Mouse (Mus musculus) brain, adult 2 months (tissue): ENCODE results near the gene Ttc39a.

Source experiments
- DNase-seq: peaks from one replicate; pipeline ENCODE4 v3.0.0; 2011; ENCODE audit warnings: low read depth, low spot score

The Ttc39a gene

DNA sequence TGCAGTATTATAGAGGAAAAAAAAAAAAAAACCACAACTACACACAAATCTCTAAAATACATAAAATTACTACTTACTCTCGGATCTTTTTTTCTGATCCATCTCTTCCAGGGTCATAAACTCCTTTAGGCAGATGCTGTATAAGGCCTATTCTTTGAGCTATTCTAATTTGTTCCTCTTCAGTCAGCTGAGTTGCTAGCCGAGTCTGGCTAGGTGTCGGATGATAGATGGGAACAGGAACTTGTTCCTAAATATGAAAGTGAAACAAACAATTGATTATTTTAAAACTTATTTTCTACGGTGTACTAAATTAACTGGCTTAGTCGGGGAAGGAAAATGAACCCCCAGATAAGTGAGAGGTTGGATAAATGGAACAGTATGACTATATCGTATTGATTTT, 50.4 kb downstream of the Ttc39a start:
- DNase-seq, result no peak

DNA sequence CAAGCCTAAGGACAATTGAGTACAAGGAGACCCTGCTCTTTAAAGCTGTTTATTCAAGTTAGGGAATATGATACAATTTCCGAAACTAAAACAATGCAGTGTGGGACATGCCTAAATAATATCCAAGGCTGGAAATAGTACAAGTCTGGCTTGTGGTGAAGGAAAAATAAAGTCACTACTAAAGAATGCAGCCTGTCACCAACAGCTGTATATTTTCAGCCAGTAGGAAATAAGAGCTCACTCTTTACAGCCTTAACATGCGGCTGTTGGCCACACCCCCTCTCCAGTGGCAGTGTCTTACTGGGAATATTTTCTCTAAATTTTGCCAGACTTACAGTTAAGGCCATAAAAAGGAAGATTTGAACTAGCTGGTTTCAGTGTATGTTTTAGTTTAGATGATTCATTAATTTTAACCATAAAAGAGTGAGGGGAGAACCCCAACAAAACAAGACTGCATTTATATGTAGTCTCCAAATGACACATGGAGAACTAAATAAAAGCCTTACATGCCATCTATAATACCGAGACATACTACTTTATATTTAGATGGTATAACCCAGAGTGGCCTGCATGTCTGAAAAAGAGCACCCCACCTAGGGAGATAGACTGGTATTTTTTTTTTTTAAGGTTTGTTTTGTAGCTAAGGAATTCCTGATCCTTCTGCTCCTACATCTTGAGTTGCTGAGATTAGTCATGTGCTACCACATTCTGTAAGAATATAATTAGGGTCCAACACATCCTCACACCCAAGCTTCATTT, 54.2 kb downstream of the Ttc39a start:
- no peak for DNase-seq

DNA sequence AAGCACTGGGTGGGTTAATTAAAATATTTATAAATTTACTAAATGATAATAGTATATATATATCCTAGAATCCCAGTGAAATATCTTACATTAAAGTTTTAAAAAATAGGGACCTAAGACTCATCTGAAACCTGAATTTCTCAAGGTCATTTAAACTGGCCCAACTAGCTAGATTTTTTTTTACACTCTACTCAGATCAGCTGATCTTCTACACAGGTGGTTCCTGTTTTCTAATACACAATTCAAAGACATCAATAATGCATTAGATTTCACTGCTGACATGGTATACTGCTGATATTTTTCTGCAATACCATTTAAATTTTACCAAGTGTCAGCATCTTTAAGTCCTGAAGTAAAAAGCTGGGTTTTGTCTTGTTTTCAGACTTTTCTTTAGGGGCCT, 57.5 kb downstream of the Ttc39a start:
- DNase-seq, result no peak

DNA sequence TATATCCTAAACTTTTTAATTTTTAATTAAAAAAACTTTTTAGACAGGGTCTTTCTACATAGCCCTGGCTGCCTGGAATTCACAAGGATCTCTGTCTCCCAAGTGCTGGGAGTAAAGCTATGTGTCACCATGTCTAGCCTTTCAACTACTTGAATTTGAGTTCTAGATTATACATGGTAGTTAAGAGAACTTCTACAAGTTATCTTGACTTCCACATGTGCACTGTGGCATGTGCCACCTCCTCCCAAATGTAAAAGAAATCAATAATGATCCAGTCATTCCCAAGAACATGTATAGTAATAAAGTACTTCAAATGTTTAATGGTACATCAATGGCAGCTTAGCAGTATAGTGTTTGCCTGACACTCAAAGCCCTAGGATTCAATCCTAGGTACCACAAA, 61.3 kb downstream of the Ttc39a start:
- no peak for DNase-seq

DNA sequence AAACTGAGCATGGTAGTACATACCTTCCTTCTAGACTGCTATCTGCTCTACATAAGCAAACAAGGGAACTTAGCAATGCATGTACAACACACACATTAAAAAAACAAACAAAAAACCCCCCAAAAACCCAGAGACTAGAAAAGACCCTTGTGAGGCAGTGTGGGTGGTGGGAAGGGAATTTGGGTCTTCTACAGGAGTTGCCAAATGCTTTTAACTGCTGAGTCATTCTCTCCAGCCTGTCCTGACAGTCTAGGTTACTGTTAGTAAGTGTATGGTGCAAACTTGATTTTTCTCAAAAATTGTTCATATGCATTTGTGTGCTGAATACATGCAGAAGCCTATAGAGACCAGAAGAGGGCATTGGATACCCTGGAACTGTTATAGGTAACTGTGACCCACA, 65.2 kb downstream of the Ttc39a start:
- peak; percentile 18 for DNase-seq

DNA sequence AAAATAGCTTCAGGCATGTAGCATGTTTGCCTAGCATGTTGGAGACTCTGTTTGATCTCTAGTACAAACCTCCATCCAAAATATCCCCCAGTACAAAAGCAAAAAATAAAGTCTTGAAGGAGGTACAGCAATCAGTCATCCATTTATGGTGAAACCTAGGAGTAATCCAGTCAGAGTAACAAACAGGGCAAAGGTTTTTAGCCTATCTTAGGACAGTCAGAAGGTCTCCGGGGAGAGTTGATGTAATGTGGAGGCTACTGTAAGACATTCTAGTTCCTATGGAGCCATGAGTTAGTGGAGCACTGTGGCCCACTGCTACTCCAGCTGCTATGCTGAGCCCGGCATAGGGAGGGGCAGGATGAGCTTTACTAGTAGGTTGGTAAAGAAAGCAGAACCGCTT, 66.1 kb downstream of the Ttc39a start:
- no peak for DNase-seq

DNA sequence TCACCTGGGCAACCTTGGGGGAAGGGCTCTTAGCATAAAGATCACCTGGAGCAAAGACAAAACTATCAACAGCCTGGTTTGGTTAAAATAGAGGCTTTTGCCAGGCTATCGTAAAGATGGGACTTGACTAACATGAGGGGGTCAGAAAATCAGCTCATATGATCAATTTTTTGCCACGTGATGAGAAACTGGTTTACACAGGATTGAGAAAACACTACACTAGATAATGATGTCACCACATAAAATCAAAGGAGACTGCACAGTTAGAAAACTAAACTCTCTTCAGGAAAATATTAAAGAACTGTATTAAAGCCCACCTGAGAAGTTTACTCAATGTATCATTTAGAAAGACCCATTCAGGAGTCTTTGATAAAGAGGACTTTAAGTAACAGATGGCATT, 68.7 kb downstream of the Ttc39a start:
- DNase-seq, result no peak

DNA sequence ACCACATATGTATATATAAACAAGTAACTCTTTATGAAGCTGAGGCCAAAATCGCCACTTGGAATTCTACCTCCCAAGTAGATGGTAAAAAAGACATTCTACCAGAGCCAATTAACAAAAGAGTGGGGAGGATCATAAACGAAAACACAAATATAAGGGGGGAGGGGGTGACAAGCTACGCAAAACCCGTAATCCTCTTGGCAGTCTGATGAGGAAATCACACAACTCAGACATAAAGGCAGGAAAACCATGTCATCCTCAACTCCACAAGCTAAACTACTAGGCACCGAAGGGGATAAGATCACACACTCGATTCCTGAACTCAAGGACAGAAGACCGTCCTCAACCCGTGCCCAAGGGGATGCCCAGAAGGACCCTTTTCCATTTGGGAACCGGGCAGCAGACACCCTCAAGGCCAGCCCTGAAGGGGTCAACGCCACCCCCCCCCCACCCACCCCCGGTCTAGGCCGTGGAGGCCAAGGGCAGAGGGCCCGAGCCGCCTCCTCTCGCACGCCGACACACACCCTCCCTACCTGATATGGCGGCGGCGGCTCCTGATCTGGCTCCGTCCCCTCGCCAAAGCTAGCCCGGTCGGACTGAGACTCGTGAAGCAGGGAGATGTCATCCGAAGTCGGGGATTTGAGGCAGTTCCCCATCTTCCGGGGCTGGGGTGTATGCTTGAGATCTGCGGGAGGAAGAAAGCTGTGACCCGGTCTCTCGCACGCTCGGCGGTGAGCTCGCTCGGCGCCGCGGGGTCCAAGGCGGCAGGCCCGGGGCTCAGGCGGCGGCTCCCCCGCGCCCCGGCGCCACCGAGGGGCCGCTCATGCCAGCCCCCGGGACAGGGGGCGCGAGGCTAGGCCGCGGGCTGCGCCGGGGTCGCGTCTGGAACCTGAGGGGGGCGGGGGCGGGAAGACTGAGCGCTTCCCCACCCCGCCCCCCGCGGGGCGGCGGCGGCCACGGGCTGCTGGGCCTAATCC, 69.4 kb downstream of the Ttc39a start:
- peak; percentile 39 for DNase-seq

DNA sequence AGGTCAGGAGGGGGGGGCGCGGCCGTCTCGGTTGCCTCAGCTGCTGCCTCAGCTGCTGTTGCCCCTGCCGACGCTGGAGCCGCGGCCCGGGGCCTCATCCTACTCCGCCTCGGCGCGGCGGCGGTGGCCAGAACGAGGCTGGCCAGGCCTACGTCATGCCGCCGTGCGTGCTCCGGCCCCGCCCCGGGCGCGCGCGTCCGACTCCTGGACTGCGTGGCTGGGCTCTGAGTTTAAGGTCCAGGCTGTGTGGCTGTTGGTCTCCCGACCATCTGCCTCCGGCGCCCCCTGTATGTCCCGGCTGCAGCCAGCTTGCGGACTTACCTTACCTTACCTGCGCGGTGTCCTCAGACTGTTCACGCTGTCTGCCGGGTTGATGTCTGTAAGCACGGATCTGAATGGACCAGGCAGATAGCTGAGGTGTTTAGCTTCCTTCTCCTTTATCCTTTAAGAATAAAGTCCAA, 70.2 kb downstream of the Ttc39a start:
- DNase-seq, result peak; percentile 93

DNA sequence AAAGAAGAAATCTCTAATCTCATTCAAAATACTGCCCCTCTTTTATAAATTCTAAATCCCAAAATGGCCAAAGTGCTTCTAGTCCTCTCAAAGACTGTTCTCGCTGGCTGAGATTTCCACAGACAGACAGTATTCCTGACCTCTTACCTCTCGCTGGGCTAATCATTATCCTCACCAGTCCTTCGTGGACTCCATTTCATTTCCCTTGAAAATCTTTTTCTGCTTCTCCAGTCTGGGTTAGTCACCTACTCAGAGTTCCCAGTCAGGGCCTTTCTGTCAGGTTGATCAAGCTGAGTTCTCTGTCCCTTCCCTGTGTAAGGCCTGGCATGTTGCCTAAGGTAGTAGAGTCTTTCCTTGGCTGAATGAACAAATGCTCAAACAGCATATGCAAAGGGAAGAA, 71.0 kb downstream of the Ttc39a start:
- DNase-seq, result no peak

DNA sequence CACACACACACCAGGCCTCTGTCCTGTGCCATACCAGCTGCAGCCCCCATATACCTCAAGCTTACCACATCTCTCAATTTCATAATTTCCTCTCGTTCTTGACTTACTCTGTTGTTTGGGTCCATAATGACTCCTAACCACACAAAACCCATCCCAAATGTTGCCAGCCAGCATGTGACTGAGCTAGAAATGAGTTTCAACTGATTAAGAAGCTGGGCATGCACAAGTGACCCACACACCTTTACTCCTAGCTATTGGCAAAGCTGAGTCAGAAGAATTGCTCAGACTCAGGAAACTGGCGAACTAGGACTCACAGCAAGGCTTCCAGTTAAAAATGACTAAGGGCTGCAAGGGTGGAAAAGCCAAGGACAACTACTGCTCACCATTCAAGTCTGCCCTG, 75.0 kb downstream of the Ttc39a start:
- no peak for DNase-seq

DNA sequence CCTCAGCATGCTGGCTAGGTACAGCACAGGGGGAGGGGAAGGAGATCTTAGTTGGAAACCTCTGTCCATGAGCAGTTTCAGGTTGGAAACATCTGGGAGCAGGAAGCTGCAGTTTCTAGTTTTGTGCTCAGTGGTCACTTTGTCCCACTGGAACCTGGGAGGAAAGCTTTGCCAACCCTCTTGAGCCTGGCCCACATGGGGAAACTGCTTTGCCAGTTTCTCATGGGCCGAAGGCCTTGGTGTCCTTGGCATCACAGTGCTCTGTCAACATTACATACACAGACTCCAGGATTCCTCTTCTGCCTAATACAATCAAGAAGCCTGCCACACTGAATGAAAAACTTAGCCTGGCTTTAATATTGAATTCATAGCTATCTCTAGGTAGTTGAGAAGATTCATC, 76.3 kb downstream of the Ttc39a start:
- DNase-seq, result no peak

DNA sequence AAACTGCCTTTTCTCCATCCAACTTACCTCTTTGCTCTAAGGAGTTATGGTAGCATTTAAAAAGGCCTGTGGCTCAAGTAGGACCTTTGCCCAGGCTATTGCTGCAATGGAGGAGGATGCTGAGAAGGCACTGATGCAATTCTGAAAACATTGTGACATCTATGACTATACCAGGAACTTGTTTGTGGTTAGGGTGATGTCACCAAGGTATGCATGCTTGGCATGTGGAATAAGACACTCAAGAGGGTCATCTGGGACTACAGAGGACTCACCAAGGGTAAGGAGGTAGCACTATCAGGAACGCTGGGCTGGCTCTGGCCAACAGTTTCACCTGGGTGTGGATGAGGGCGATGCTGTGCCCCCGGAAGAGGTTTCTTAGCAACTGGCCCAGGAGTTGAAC, 78.2 kb downstream of the Ttc39a start, which contains the start of gene Rnf11:
Gene Rnf11, minus strand, starts transcription at position 108 of the 400 bp plus-strand sequence.
- no peak for DNase-seq

DNA sequence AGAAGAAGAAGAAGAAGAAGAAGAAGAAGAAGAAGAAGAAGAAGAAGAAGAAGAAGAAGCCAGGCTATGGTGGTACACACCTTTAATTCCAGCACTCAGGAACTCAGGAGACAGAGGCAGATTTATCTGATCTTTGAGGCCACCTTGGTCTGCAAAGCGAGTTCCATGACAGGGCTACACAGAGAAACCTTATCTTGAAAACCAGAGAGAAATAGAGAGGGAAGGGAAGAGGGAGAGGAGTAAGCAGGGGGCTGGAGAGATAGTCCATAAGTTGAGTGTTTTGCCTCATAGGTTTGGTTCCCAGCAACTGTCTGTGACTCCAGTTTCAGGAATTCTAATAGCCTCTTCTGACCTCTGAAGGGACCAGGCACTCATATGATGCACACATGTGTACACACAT, 82.4 kb downstream of the Ttc39a start:
- no peak for DNase-seq

DNA sequence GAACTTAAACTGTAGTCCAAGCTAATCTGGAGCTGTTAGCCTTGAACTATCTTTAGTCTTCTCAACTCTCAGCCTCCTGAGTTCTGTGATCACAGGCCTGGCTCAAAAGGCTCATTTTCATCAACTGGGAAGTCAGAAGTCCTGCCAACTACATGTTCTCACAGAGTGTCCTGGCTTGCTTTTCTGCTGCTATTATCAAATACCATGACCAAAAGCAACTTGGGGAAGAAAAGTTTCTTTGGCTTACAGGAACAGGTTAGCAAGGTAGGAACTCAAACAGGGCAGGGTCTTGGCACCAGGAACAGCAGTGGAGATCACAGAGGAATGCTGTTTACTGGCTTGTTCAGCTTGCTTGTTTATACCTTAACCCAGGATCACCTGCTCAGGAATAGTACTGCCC, 87.2 kb downstream of the Ttc39a start:
- no peak for DNase-seq
